Mouse (Mus musculus): ENCODE results near the gene Thrsp.

DNA sequence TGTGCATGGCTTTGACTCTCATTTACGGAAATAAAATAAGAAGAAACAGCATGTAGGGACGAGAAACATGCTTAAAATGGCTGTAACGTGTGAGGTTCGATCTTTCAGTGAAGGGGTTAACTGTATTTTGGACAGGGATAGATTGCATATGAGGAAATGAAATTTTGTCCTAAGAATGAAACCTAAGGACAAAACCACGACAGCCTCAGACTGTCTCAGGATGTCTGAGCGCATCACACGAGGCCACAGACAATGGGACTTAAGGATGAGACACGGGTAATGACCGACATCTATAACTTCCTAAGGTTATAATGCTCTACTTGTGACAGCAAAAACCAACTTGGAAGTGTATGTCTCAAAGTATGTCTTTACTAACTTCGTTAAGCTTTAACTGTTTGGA, 17.0 kb upstream of the Thrsp start:
- TF ChIP-seq CTCF (IDR thresholded peaks at IDR 0.05; ENCODE audit: borderline replicate concordance, insufficient read depth, low read length) (no peak), POLR2A (IDR thresholded peaks at IDR 0.05; ENCODE audit: low read depth, low read length) (no peak)
